Mouse (Mus musculus): Measurements from ENCODE around the gene Gli3.

Gene Gli3

DNA sequence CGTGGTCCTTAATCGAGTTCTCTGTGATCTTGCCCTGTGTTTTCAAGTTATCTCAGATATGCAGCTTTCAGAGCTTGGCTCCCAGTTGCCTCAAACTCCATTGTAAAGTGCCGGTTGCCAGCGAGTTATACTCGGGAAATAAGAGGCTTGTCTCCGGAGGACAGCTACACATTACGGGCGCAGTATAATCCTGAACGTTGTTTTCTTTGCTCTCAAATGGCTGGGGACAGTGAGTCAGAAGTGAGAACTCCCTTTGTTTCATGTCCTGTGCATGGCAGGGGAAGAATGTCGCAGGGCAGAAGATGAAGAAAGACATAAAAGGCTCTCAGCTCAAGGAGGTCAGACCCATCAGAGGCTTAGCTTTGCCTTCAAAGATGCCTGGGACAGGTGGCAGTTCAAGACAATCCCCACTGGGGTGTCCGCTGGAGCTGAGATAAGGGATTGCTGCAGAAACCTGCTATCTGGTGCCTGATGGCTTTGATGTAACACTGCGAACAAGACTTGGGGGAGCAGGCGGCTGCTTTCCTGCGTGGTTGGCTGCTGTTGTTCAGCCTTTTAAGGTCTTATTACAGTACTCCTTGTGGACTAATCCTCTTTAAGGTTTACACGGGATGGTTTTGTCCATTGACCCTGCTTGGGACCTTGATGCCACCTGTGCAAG lies 108.0 kb downstream of the Gli3 start:
- DNase-seq, result no peak

DNA sequence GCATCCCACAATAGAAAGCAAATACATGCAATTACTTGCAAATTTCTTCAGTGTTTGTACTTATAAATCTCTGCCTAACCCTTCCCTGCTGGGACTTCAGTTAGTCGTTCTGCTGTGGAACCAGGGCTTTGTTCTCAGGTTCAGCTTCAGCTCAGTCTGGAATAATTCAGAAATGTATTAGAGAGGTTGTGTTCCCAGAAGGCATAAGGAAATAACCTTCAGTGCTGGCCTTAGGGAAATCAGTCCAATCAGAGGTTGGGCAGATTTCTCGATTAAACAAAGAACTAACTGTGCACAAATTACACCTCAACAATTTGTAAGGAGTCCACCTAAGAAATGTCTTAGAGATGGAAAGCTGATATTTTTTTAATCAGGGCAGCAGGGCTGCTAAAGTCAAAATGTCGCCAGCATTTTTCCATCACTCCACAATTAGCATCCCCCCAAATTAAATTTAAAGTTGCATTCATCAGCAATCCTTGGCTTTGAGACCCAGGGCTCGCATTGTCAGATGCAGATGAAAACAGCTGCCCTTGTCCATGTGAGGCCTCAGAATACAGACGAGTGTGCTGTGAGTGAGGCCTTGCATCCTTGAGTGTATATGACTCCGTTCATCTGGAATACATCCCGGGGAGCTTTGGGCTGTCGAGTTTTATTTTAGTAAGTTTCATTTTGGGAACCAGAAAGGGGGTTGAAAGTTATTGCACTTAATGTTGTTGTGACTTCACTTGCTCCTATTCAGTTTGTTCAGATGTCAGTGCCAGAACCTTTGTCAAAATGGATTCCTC lies 114.3 kb downstream of the Gli3 start:
- DNase-seq, result no peak

DNA sequence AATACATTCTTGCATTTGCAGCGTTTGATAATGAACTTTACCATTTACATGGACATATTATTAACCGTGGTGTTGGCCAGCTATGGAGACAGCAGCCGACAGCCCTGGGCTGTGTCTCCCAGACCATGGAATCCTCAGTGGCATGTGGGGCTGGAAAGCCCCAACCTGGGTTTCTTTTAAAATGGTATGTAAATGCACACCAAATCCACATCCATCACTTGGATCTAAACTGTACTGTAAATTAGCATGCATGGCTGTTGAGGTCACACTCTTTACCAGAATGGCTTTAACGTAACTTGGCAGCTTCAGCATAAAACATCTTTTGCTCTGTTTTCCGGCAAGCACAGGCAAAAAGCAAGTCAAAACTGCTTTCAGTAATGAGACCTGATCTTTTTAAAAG lies 117.4 kb downstream of the Gli3 start:
- no peak for DNase-seq

DNA sequence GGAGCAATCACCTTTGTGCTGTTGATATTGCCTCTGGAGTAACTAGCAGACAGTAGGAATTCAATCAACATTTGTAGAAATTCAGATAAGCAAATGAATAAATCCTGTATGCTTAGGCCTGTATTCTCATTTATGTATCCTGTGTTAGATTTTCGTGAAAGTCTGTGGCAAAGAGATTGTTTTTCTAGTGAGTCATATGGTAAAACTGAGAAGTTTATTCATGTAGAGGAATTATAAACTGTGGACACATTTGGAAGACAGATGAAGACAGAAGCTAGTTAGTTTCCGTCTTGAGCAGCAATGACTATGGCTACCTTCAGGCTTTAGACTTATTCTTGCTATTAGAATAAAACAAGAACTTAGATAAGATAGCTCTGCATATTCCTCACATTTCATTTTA lies 122.9 kb downstream of the Gli3 start:
- no peak for DNase-seq

DNA sequence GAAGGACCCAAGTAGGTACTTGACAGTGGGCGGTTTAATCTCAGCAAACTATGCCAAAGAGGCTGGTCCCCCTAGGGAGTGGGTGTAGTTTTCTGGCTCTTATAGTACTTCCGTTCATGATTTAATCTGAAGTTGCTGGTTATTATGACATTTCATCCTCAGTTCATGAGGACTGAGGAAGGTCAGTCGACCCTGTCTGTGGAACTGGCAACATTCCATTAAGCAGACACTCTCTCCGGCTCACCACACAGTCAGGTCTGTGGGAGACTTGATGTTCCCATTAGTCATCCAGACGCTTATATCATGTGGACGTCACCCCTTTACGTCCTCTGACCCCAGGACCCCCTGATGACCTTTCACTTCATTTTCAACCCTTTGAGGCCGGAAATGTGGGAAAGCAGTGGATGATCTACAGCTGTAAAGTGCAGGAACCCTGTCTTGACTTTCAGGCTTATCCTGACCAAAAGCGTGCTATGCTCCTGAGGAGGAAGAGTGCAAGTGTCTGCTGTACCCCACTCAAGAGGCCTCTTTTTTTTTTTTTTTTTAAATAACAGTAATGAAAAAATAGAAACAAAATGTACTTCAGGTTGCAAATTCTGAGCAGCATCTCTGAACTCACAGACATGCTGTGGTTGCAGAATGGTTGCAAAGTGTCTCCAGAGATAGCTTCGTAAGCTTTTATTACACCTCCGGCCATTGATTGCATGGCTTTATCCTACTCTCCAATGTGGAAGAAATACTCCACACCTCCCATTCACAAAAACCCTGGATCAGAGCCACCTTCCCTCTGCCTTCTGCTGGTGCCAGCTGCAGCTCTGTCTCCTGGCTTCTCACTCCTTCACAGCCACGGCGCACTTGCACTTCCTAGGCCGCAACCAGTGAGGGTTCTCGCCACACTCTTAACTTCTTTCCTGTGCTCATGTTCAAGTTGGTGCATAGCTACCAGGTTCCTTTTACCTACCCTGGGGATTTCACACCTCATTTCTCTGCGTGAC lies 125.5 kb downstream of the Gli3 start:
- no peak for DNase-seq

DNA sequence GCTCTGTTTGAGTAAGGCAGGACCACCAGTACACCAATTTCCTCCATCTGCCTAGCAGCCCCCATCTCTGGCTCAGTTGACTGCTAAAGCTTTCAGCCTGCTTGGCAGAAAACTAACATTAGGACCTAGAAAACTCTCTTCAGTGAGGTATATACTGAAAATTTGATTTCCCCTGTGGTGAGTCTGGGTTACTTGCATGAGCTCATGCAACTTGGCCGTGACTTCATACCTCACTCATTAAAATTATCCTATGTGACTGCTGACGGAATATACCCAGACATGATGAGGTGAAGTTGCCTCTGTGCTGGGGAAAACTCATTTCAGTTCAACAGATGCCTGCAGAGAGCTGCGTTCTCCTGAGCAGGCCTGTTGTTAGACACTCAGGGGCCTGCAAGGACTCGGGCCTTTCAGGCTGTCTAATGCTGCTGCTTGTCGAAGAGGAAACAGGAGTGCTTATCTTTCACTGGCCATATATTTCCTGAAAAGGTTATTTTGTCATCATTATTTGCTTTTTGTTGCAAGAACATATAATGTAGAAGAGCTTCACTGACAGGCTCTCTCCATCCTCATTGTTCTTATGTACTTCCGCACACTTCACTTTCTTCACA lies 127.4 kb downstream of the Gli3 start:
- DNase-seq, result no peak

DNA sequence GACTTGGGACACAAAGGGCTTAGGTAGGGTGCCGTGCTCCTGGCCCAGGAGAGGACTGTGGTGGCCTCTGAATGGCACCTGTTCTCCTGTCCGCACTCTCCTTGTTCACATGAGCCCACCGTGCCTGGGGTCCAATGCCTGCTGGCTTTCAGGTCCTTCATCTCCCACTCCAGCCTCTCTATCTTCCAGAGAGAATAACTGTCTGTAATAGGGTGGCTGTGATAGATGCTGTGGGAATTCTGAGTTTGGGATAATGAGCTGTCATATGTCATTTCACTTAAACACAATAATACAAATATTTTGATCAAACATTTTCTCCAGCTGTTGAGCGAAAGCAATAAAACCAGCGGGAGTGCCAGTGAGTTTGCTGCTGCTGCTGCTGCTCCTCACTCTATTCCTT lies 133.6 kb downstream of the Gli3 start:
- no peak for DNase-seq

DNA sequence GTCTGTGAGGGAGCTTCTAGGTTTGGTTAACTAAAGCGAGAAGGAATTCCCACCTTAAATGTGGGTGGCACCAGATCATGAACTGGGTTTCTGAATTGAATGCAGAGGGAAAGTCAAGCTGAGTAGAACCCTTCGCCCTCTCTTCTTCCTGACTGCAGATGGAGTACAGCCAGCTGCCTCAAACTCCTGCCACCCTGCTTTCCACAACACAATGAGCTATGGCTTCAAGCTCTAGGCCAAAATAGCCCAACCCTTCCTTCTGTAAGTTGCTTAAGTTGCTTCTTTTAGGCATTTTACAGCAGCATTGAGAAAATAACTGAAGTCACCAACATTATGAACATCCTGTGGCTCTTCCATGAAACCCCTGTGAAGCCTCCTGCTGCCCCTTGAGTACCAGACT lies 136.7 kb downstream of the Gli3 start:
- DNase-seq, result peak; percentile 2

DNA sequence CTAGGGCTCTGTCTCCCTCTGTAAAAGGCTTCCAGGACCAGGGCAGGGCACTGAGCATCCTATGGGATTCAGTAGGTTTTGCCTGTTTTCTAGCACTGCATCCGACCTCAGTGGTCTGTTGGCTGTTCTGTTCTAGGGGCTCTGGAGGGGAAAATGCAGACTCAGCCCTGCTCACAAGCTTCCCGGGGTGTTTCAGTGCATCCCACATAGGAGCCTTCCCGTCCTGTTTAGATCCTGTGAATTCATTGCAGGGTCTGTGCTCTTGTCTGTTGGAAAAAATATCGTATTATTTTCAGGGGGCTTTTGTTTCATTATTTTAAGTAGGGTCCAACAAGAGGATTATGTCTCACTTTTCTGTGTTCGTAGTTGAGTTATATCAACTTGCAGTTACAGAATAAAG lies 139.1 kb downstream of the Gli3 start:
- DNase-seq, result no peak

DNA sequence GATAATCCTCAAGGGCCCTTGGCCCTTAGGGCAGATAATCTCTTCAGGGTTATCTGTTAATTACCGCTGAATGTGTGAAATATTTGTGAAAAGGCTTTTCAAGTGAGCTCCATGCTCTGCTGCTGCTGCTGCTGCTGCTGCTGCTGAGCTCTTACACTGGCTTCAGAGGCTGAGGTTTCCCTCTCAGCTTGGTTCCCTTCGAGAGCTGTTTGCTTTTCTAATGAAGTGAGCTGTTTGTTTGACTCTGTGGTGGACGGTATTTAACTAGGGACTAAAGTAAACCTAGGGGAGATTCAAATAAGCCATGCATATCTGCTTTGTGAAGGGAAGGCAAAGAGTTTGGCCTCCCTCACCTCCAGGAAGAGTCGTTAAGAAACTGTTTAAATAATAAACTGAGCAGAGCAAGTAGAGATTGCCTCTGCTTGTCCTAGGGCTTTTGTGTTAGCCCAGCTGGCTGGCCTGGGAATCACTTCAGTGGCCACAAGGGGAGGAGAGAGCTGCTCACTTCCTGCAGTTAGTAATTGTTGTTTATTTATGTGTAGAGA lies 139.7 kb downstream of the Gli3 start:
- DNase-seq, result peak; percentile 10

DNA sequence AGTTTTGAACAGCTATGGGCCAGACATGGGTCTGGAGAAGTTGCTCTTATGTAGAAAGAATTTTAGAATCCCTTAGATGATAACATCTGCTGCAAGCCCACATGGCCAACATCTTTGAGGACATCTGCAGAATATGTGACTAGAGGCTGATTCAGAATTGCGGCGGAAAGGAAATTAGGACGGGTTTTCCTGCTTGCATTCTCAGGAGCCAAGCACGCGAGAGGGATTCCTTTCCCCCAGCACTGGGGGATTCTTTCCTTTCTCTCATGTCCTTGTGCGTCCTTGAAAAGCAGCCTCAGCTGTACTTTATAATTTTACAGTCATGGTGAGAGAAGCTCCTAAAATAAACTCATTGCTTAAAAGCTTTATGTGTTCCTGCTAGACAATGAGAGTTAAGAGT lies 141.0 kb downstream of the Gli3 start:
- DNase-seq, result no peak

DNA sequence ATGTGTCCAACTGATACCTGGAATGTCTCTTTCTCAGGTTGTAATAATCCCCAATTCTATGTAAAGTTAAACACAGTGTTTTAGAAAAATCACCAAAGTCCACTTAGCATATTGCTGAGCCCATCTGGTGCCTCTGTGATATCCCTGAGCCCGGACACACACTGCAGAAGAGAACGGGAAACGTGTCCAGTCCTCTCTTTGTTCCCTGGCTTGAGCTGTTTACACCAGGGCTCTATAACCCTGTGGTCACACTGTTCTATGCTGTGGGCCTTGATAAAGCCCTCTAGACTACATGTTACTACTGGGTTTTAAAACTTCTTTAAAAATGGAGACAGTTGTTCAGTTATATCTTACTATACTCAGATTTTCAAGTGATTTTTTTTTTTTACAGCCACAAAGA lies 154.4 kb downstream of the Gli3 start:
- no peak for DNase-seq

DNA sequence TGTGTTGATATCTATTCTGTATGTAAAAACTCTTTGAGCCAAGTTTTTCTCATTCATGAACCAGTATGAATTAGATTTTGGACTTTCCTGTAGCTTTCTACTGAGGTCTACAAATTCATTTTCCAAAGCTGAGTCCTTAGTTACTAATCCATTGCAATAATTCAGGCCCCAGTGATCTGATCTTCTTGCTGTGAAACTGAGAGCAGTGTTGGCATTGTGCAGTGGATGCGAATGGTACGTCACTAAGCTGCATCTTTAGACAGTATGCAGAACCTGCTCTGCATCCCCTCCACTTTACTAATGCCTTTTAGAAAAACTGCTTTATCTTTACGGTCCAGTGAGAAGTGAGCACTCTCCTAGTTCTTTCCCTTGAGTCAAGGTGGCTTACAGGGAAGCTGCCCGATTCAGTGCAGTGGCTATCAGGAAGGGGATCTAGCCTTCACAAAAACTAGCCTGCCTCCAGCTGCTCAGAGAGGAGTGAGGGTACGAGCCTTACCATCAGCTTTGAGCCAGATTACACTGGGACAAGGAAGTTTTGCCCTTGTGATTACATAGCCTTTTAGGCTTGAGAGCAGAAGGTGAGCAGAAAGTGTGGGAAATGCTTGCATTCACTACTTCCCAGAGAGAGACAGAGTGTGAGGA lies 155.1 kb downstream of the Gli3 start:
- DNase-seq, result no peak

DNA sequence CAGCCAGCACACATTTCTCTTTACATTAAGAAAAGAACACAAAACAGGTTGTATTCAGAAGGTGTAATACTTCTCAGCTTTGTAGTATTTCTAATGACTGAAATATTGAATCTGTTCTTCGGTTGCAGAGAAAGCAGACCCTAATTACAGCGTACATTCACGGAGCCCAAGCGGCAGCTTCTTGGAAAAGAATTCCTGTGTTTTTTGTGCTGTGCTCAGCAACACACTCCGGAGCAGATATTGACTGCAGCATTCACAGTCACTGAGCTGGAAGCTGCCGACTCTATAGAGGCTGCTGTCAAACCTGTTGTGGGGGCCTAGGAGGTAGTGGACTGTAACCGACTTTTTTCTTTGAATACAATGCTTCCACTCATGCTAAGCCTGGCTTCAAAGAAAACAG lies 158.0 kb downstream of the Gli3 start:
- DNase-seq, result no peak

DNA sequence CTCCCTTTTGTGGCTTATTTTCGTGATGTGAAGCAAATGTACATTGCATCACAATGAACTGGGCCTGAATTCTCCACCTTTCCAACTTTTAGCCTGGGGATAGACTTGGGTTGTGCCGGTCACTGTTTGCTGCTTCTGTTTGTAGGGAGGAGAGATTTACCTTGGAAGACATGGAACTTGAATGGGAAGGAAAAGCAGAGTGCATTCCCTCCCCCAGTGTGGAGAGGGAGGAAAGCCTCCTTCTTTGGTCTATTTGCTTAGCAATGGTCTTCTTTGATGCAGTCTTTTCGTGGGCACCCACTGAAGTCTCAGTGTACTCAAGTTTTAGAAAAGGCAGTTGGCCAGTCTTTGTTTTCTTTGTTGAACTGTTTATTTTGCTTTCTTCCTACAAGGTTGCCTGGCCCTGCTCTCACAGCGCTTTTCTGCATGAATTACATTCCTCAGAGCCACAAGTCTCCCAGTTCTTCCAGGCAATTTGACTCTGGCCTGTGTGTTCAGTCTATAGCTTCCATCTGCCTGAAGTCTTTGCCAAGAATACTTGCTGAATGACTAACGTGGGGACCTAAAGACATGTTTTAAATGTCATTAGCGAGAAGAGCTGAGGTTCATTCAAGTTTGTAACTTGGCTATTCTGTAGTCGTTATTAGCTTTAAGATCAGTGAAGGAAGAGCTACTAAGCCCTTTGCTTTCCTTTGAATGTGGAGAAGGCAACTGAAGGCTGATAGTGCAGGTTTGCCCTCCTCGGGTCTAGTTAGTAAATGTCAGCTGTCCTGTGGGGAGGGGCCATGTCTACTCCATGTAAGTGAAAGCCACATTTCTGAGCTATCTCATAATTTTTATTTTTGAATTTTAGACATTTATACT lies 161.7 kb downstream of the Gli3 start:
- no peak for DNase-seq

DNA sequence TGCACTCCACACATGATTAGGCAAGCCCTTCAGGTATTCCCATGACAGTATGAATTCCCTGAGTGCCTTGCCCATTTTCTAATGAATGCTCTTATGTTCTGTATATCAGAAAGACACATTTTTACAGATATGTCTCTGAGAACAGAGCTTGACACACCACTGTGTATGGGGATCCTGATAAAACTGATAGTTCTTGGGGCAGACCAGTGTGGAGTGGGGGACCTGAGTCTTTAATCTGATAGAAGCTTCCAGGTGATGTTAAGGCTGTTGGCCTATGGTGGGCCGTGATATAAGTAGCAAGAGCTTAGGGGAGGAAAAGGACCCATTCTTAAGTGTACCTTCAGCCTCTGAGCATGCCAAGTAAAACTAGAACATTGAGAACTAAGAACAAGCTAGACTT lies 178.5 kb downstream of the Gli3 start:
- DNase-seq, result no peak

DNA sequence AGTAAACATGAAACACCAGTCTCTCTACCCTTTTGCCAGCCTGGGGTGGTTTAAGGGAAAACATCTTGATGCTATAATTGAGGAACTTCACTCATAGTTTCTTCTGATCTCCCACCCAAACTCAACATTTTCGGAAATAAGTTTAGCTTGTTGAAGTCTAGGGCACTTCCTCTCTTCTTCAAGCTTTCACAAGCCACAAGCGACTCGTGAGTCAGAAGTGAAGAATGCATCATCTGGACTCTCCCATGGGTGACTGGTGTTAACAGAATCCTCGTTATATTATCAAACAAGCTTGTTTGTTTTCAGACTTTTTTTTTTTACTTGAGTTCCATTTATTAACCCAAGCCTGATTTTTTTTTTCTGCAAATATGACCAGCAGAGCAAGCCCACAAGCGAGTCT lies 197.5 kb downstream of the Gli3 start:
- DNase-seq, result no peak

DNA sequence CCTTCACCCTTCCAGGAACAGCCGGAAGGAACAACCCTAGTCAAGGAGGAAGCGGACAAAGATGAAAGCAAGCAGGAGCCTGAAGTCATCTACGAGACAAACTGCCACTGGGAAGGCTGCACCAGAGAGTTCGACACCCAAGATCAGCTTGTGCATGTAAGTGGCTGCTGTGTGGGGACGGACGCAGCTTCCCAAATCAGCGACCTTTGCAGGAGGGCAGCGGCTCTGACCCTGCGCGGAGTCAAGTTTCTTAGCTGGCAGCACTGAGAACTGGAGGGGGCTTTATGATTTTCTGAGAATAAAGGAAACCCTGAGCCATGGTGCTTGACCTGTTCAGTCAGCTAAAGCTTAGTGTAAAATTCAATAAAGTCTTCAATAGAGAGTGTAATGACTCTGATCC lies 199.3 kb downstream of the Gli3 start:
- no peak for DNase-seq

DNA sequence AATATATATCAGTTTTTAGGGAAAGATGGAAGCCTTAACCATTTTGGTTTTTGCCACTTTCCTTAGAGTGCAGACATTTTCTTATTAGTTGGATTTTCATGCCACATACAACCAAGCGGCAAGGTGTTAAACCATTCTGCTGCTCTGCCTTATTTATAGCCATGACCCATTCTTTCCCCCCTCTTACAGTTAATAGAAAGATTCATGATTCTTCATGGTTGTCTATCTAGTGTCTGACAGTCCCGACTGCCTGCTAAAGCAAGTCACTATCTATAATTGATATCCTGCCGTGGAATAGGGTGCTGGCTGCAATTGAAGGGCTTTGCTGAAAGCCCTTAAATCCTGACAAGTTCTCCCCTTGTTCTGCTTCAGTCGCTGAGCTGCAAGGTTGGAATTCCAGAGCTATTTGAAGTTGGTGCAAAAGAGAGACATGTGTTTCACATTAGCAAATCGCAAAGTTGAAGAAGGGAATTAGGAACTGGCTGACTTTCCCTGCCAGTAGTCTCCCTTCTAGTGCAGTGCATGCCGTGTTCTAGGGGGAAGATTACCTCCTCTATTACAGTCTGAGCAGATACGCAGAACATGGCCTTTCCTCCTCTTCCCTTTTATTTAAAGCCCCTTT lies 201.7 kb downstream of the Gli3 start:
- no peak for DNase-seq

DNA sequence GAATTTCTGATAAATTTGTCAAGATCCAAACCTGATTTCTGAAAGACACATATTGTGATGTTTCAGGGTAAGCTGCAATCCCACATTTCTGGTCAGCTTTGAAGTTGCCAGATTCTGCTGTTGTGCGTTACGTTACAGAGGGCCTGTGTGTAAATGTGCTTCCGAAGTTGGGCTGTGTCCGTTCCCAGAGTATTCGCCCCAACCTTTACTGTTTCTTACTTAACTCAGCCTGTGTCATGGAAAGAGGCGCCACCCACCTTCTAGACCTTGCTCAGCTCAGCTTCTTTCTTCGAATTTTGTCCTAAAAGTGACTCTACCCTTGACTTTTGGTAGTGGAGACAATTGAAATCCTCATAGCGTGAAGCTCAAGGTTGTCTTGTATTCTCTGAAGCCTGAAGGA lies 202.5 kb downstream of the Gli3 start:
- no peak for DNase-seq
